Mouse (Mus musculus): ENCODE measurements around the gene Ppa2.

The Ppa2 gene

GRCm38 (mm10) chr3:133389803-133390387 lies 80.0 kb downstream of the Ppa2 start:
- no peak for DNase-seq (ENCODE audit: low read depth)

- no peak for DNase-seq (ENCODE audit: low read depth)
Observed at GRCm38 (mm10) chr3:133394531-133394930, 84.6 kb downstream of the Ppa2 start.

- no peak for DNase-seq (ENCODE audit: low read depth)
Observed at GRCm38 (mm10) chr3:133403849-133404248, 93.9 kb downstream of the Ppa2 start.

- DNase-seq (ENCODE audit: low read depth), result no peak
Observed at GRCm38 (mm10) chr3:133405636-133406035, 95.7 kb downstream of the Ppa2 start.

GRCm38 (mm10) chr3:133406248-133406647 lies 96.3 kb downstream of the Ppa2 start:
- DNase-seq (ENCODE audit: low read depth), result no peak

GRCm38 (mm10) chr3:133411123-133411675 lies 101.3 kb downstream of the Ppa2 start:
- no peak for DNase-seq (ENCODE audit: low read depth)

GRCm38 (mm10) chr3:133411768-133412167 lies 101.9 kb downstream of the Ppa2 start:
- DNase-seq (ENCODE audit: low read depth), result no peak

GRCm38 (mm10) chr3:133414747-133415146 lies 104.8 kb downstream of the Ppa2 start:
- no peak for DNase-seq (ENCODE audit: low read depth)

GRCm38 (mm10) chr3:133423073-133423472 lies 113.2 kb downstream of the Ppa2 start:
- DNase-seq (ENCODE audit: low read depth), result no peak

Measured in c-Kit-positive CD71-negative TER-119-negative erythroid progenitor cells, embryonic 14.5 days (primary cell).